Comparison of ENCODE assay signal across 21 mouse cellular contexts in the genomic region with DNA sequence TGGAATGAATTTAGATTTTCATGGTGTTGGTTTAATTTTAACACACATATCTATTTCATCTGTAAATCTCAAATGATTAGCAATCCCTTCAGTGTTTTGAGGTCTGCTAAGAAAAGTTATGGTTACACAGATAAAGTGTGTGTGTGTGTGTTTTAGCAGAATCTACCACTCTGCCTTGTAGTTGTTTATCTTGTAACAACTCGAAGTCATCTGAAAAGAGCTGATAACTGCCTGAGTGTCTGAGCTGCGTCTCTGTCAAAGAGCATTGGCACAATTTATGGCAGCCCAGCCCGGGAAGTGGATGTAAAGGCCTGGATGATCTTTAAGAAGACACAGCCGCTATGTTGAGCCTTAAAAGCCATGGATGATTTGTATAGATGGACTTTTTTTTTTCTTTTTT. TPM values are rescaled to one million over a fixed set of nuclear protein-coding genes. Genes with fewer than 3 reads are reported as not detected.
DNase-seq lines count a peak whose midpoint lies in the region; ATAC-seq and TF ChIP-seq lines count a peak whose summit lies in the region.
"Had no signal": no experiment of that assay in that cellular context is flagged by ENCODE, and none has a peak within 500 bp of the region (broad histone marks: within the 10 kb centered on the region; RNA-seq: fewer than 3 reads in every experiment).

No protein-coding gene starts in this region.

- DNase-seq in kidney, adult 9 months = peak; percentile 7
- no peak for DNase-seq in kidney, adult 18-20 months
- DNase-seq in MEL (ENCODE audit: low read depth, low spot score) = peak; percentile 31
- no peak for DNase-seq in embryo, embryonic 10 days (ENCODE audit: low spot score)
- DNase-seq in left cerebral cortex, adult 18-20 months (ENCODE audit: low spot score in 2 of 2) = no peak
- DNase-seq: adrenal gland, postnatal 10 days; adrenal gland, postnatal 25 days; cerebellum, adult 11 months; cerebellum, adult 18-20 months; cerebellum, adult 8-10 months; cerebellum, adult 9-11 months; cerebellum, postnatal 14 days; cerebellum, postnatal 36 days; forebrain, postnatal 0 days had no signal

- no peak overlapping the region for H3K4me3 ChIP-seq in MEL (ENCODE audit: control insufficient read depth in 1 of 2, insufficient read depth in 1 of 2, low read depth in 2 of 2, low read length in 2 of 2)
- H3K4me3 ChIP-seq: embryonic facial prominence, embryonic 10.5 days; embryonic facial prominence, embryonic 12.5 days; forebrain, embryonic 13.5 days; forebrain, embryonic 15.5 days had no signal

- ATAC-seq in megakaryocyte progenitor cell, adult 5-6 weeks (replicated peaks; ENCODE audit: poor library complexity) = peak; percentile 57
- ATAC-seq: activated CD4-positive, CD25-positive, alpha-beta regulatory T cell, adult 4 months; forebrain, embryonic 13.5 days; forebrain, embryonic 15.5 days; forebrain, postnatal 0 days; Patski had no signal

- no peaks in the 10 kb centered on the region for H3K79me2 ChIP-seq in MEL (ENCODE audit: control insufficient read depth, insufficient read depth, low read length, poor library complexity)

- TF ChIP-seq EP300 in MEL (IDR thresholded peaks at IDR 0.05; ENCODE audit: low read depth in 1 of 2, low read length in 2 of 2) = peak; percentile 12 to 37; a peak in 1 of 4 replicates

- H3K4me1 ChIP-seq in MEL (ENCODE audit: control insufficient read depth in 1 of 2, insufficient read depth in 2 of 2, low read length in 2 of 2) = peaks cover 2 to 4% of the 10 kb centered on the region in 2 experiments; a peak in 2 of 4 replicates

- no peaks in the 10 kb centered on the region for H3K9me3 ChIP-seq in MEL (replicated peaks; ENCODE audit: insufficient read depth, low read length)
- H3K9me3 ChIP-seq: embryonic facial prominence, embryonic 10.5 days; embryonic facial prominence, embryonic 12.5 days; forebrain, embryonic 13.5 days; forebrain, embryonic 15.5 days had no signal

- TF ChIP-seq RAD21 in MEL (IDR thresholded peaks at IDR 0.05; ENCODE audit: low read depth, low read length) = no peak

- no peak for TF ChIP-seq POLR2A in MEL (IDR thresholded peaks at IDR 0.05; ENCODE audit: control insufficient read depth in 1 of 2, insufficient read depth in 1 of 2, low read depth in 1 of 2, low read length in 2 of 2, poor library complexity in 1 of 2)

- H3K9ac ChIP-seq in MEL (ENCODE audit: control insufficient read depth, low read depth, low read length, poor library complexity, severe bottlenecking) = no peak overlapping the region
- H3K9ac ChIP-seq: embryonic facial prominence, embryonic 12.5 days; forebrain, embryonic 13.5 days; forebrain, embryonic 15.5 days; forebrain, postnatal 0 days had no signal

- no peak for TF ChIP-seq CTCF in MEL (IDR thresholded peaks at IDR 0.05 in 2 of 3, conservative IDR thresholded peaks at IDR 0.05 in 1 of 3; ENCODE audit: control insufficient read depth in 1 of 3, insufficient read depth in 1 of 3, low read depth in 2 of 3, low read length in 3 of 3, poor library complexity in 1 of 3, severe bottlenecking in 1 of 3)

- H3K27me3 ChIP-seq in MEL (ENCODE audit: control insufficient read depth in 1 of 2, insufficient read depth in 2 of 2, low read length in 2 of 2) = no peaks in the 10 kb centered on the region
- H3K27me3 ChIP-seq: embryonic facial prominence, embryonic 12.5 days; forebrain, embryonic 13.5 days; forebrain, embryonic 15.5 days; Patski had no signal

- peaks cover 0 to 2% of the 10 kb centered on the region in 2 experiments; a peak in 2 of 4 replicates for H3K36me3 ChIP-seq in MEL (ENCODE audit: control insufficient read depth in 1 of 2, insufficient read depth in 2 of 2, low read length in 2 of 2)
- H3K36me3 ChIP-seq: embryonic facial prominence, embryonic 10.5 days; embryonic facial prominence, embryonic 12.5 days; forebrain, embryonic 15.5 days had no signal

- H3K27ac ChIP-seq in MEL (ENCODE audit: control insufficient read depth, low read depth, low read length) = no peak overlapping the region
- H3K27ac ChIP-seq: embryonic facial prominence, embryonic 10.5 days; embryonic facial prominence, embryonic 12.5 days; forebrain, embryonic 13.5 days; forebrain, embryonic 15.5 days had no signal

TF ChIP-seq in MEL, 35 proteins besides CTCF, POLR2A, EP300 and RAD21:
- no peak for TF ChIP-seq ZNF384 (IDR thresholded peaks at IDR 0.05; ENCODE audit: low read depth, low read length)
- peak; percentile 45; the same call in 1 of the 2 replicates for TF ChIP-seq GATA1 (IDR thresholded peaks at IDR 0.05; ENCODE audit: low read depth, low read length)
- TF ChIP-seq ELF1 (IDR thresholded peaks at IDR 0.05; ENCODE audit: low read depth, low read length) = no peak
- TF ChIP-seq NELFE (IDR thresholded peaks at IDR 0.05; ENCODE audit: low read depth, low read length) = no peak
- peak; percentile 51; the same call in 1 of the 2 replicates for TF ChIP-seq TCF12 (IDR thresholded peaks at IDR 0.05; ENCODE audit: low read depth, low read length)
- TF ChIP-seq POLR2AphosphoS2 (IDR thresholded peaks at IDR 0.05; ENCODE audit: low read length) = no peak
- TF ChIP-seq E2F4 (IDR thresholded peaks at IDR 0.05; ENCODE audit: borderline replicate concordance, low read depth, low read length) = no peak
- no peak for TF ChIP-seq TBP (IDR thresholded peaks at IDR 0.05; ENCODE audit: low read depth, low read length)
- TF ChIP-seq MYB (IDR thresholded peaks at IDR 0.05; ENCODE audit: low read depth, low read length) = no peak
- TF ChIP-seq MAX (IDR thresholded peaks at IDR 0.05; ENCODE audit: low read length) = no peak
- TF ChIP-seq SIN3A (IDR thresholded peaks at IDR 0.05; ENCODE audit: low read length) = no peak
- TF ChIP-seq ETS1 (IDR thresholded peaks at IDR 0.05; ENCODE audit: low read depth, low read length) = 0 out of 2 replicates have a peak, but pooled peaks have one; percentile 20
- no peak for TF ChIP-seq USF1 (IDR thresholded peaks at IDR 0.05; ENCODE audit: low read depth, low read length)
- TF ChIP-seq NRF1 (IDR thresholded peaks at IDR 0.05; ENCODE audit: insufficient read depth, low read depth, low read length, poor library complexity, severe bottlenecking) = no peak

RNA-seq across cellular contexts. Expression of a gene that starts 13.5 kb away (rescaled TPM):
- total RNA-seq in MEL (2012; rRNA removed) = 2.3 and 2.4 TPM in 2 replicates
- polyA plus RNA-seq in MEL (2012; ENCODE audit: insufficient read depth in 1 of 2, insufficient read length in 2 of 2, low read depth in 1 of 2, low replicate concordance in 2 of 2, missing spikeins in 1 of 2) = 1 to 10 TPM in 1 of 2 experiments, not detected in 1; 3.9 TPM
- total RNA-seq in megakaryocyte progenitor cell, adult 5-6 weeks (2015) = 6.9 and 7.1 TPM in 2 replicates
- total RNA-seq in megakaryocyte progenitor cell, adult 5-6 weeks (2017) = 6.6 and 7.1 TPM in 2 replicates
- 10 to 100 TPM; 28.2 to 28.6 TPM for total RNA-seq in left cerebral cortex, adult 18-20 months (2021)

Comparison
In these comparisons a context has a peak if more than half of its experiments do, and no peak if none do; other contexts are left out.
1. DNase-seq: peak in kidney, adult 9 months (single experiment) and MEL (single experiment); none in kidney, adult 18-20 months (single experiment), embryo, embryonic 10 days (single experiment) and left cerebral cortex, adult 18-20 months (0 of 2).